Comparison of ENCODE assay signal across 8 mouse cellular contexts in the genomic region with DNA sequence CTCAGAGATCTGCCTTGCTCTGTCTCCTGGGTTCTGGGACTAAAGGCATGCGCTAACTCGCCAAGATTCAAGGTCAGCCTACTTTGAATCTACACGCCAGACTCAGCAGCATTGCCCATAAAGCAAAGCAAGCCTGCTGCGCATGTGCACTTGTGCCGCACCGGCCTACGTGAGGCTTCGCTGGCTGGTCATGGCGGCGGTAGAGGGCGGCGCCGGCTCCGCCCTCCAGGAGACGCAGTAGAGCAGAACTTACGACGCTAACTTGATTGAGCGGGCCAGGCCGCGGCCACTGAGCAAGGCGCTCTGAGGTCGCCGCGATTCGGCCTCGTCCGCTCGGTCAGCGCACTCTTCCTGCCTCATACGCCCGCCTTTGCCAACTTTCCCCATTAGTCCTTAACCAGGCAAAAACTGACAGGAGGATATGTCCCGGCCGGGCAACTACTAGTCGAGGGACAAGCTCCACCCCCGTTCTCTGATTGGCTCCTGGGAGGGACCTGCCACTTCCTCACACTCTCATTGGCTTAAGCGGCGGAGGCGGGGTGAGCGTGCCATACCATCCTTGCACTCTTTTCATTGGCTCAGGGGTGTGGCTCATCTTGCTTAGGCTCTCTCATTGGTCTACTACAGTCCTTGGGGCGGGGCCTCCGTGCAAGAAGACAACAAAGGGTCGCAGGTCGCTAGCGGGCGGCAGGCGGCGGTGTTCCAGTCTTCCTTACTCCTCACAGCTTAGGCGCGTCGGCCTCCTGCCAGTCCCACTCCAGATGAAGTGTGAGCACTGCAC. TPM values are rescaled to one million over a fixed set of nuclear protein-coding genes. Genes with fewer than 3 reads are reported as not detected.
A peak's percentile ranks its signal among the peaks of the same experiment; 100 is the strongest.
DNase-seq lines count a peak whose midpoint lies in the region; ATAC-seq and TF ChIP-seq lines count a peak whose summit lies in the region.

A gene (plus strand): TSS at position 690 of the 781 bp plus-strand sequence.

- no peaks in the 10 kb centered on the region for H3K27me3 ChIP-seq in forebrain, embryonic 10.5 days (ENCODE audit: poor library complexity, severe bottlenecking)
- no peaks in the 10 kb centered on the region for H3K27me3 ChIP-seq in heart, embryonic 15.5 days
- no peaks in the 10 kb centered on the region for H3K27me3 ChIP-seq in liver, embryonic 14.5 days (ENCODE audit: control insufficient read depth, insufficient read depth, low read length)
- no peaks in the 10 kb centered on the region for H3K27me3 ChIP-seq in neural tube, embryonic 11.5 days (ENCODE audit: control insufficient read depth, insufficient read depth, low read length)
- no peaks in the 10 kb centered on the region for H3K27me3 ChIP-seq in stomach, postnatal 0 days (ENCODE audit: control insufficient read depth, insufficient read depth, low read length)

- H3K4me1 ChIP-seq in forebrain, embryonic 10.5 days = peaks cover 33% of the 10 kb centered on the region
- H3K4me1 ChIP-seq in heart, embryonic 15.5 days (replicated peaks) = peaks cover 38% of the 10 kb centered on the region
- peaks cover 39 to 53% of the 10 kb centered on the region in 2 experiments for H3K4me1 ChIP-seq in liver, embryonic 14.5 days (replicated peaks; ENCODE audit: control insufficient read depth in 2 of 2, insufficient read depth in 2 of 2, low read length in 1 of 2)
- peaks cover 16% of the 10 kb centered on the region for H3K4me1 ChIP-seq in neural tube, embryonic 11.5 days (ENCODE audit: control insufficient read depth, insufficient read depth, low read length)
- H3K4me1 ChIP-seq in stomach, postnatal 0 days (replicated peaks; ENCODE audit: control insufficient read depth, insufficient read depth) = no peaks in the 10 kb centered on the region

- WGBS in forebrain, embryonic 10.5 days = under 1% methylated on average over 50 of the region's 50 CpGs
- under 1% methylated on average over 50 of the region's 50 CpGs for WGBS in heart, embryonic 15.5 days
- WGBS in liver, embryonic 14.5 days (ENCODE audit: insufficient replicate concordance) = under 1% methylated on average over 50 of the region's 50 CpGs
- under 1% methylated on average over 50 of the region's 50 CpGs for WGBS in neural tube, embryonic 11.5 days
- under 1% methylated on average over 50 of the region's 50 CpGs for WGBS in stomach, postnatal 0 days

- H3K4me2 ChIP-seq in heart, embryonic 15.5 days = peak within 1 kb of the TSS; percentile 64
- peak within 1 kb of the TSS; percentile 81 for H3K4me2 ChIP-seq in liver, embryonic 14.5 days (ENCODE audit: low read depth)
- H3K4me2 ChIP-seq in neural tube, embryonic 11.5 days (ENCODE audit: low read depth) = peak within 1 kb of the TSS; percentile 61
- peak within 1 kb of the TSS; percentile 80 for H3K4me2 ChIP-seq in stomach, postnatal 0 days (replicated peaks; ENCODE audit: low read depth)

- peak within 1 kb of the TSS; percentile 78 for H3K4me3 ChIP-seq in forebrain, embryonic 10.5 days
- H3K4me3 ChIP-seq in heart, embryonic 15.5 days = peak within 1 kb of the TSS; percentile 85
- H3K4me3 ChIP-seq in liver, embryonic 14.5 days (ENCODE audit: insufficient read depth in 1 of 2, low read depth in 2 of 2, low read length in 2 of 2) = peak within 1 kb of the TSS; percentile 87 to 88
- H3K4me3 ChIP-seq in neural tube, embryonic 11.5 days (ENCODE audit: low read depth, low read length) = peak within 1 kb of the TSS; percentile 76
- peak within 1 kb of the TSS; percentile 75 for H3K4me3 ChIP-seq in stomach, postnatal 0 days (ENCODE audit: low read depth, low read length)

- peak; percentile 98 for DNase-seq in CD8-positive naive resting alpha-beta T cell, adult 2 months (ENCODE audit: low read depth in 2 of 2, low spot score in 2 of 2)
- peak; percentile 99 for DNase-seq in c-Kit-positive CD71-negative TER-119-negative erythroid progenitor cells, embryonic 14.5 days (ENCODE audit: low read depth)
- peak; percentile 98 for DNase-seq in forebrain, embryonic 10.5 days (ENCODE audit: extremely low spot score, low spot score)
- DNase-seq in kidney, postnatal 25 days = peak; percentile 100
- peak; percentile 100 for DNase-seq in liver, embryonic 14.5 days (ENCODE audit: low read depth in 3 of 3, low spot score in 3 of 3)
- DNase-seq in neural tube, embryonic 11.5 days (ENCODE audit: low spot score) = peak; percentile 99
- DNase-seq in stomach, postnatal 0 days (ENCODE audit: low spot score) = peak; percentile 99

- peak within 1 kb of the TSS; percentile 99 for H3K27ac ChIP-seq in forebrain, embryonic 10.5 days
- peak within 1 kb of the TSS; percentile 100 for H3K27ac ChIP-seq in heart, embryonic 15.5 days
- H3K27ac ChIP-seq in liver, embryonic 14.5 days = peak within 1 kb of the TSS; percentile 92
- H3K27ac ChIP-seq in neural tube, embryonic 11.5 days (ENCODE audit: low read depth, low read length) = peak within 1 kb of the TSS; percentile 97
- peak within 1 kb of the TSS; percentile 99 for H3K27ac ChIP-seq in stomach, postnatal 0 days (replicated peaks)

- no peaks in the 10 kb centered on the region for H3K9me3 ChIP-seq in forebrain, embryonic 10.5 days
- H3K9me3 ChIP-seq in heart, embryonic 15.5 days (replicated peaks) = no peaks in the 10 kb centered on the region
- no peaks in the 10 kb centered on the region for H3K9me3 ChIP-seq in liver, embryonic 14.5 days (ENCODE audit: control insufficient read depth, low read length)
- no peaks in the 10 kb centered on the region for H3K9me3 ChIP-seq in neural tube, embryonic 11.5 days (ENCODE audit: control insufficient read depth, low read length)
- H3K9me3 ChIP-seq in stomach, postnatal 0 days (ENCODE audit: control insufficient read depth, low read length) = no peaks in the 10 kb centered on the region

- H3K9ac ChIP-seq in heart, embryonic 15.5 days = peak within 1 kb of the TSS; percentile 81
- peak within 1 kb of the TSS; percentile 89 for H3K9ac ChIP-seq in liver, embryonic 14.5 days (replicated peaks)
- peak within 1 kb of the TSS; percentile 83 for H3K9ac ChIP-seq in neural tube, embryonic 11.5 days (ENCODE audit: low read length)
- H3K9ac ChIP-seq in stomach, postnatal 0 days (ENCODE audit: low read length) = peak within 1 kb of the TSS; percentile 83

- H3K36me3 ChIP-seq in forebrain, embryonic 10.5 days (replicated peaks) = peaks cover 30% of the 10 kb centered on the region
- H3K36me3 ChIP-seq in heart, embryonic 15.5 days = peaks cover 19% of the 10 kb centered on the region
- peaks cover 29% of the 10 kb centered on the region for H3K36me3 ChIP-seq in liver, embryonic 14.5 days (replicated peaks; ENCODE audit: control insufficient read depth, insufficient read depth, low read depth)
- H3K36me3 ChIP-seq in neural tube, embryonic 11.5 days (ENCODE audit: control insufficient read depth, insufficient read depth, low read length) = peaks cover 2% of the 10 kb centered on the region
- H3K36me3 ChIP-seq in stomach, postnatal 0 days (ENCODE audit: control insufficient read depth, insufficient read depth, low read length) = peaks cover 3% of the 10 kb centered on the region

- peak; percentile 99 for ATAC-seq in heart, embryonic 15.5 days (replicated peaks; ENCODE audit: insufficient number of reproducible peaks, insufficient read depth, low FRiP score, low read depth)
- ATAC-seq in liver, embryonic 14.5 days (ENCODE audit: insufficient read depth) = peak; percentile 93
- peak; percentile 100 for ATAC-seq in neural tube, embryonic 11.5 days (ENCODE audit: insufficient read depth, low FRiP score, low TSS enrichment)
- ATAC-seq in stomach, postnatal 0 days (ENCODE audit: low FRiP score, low TSS enrichment) = peak; percentile 99

- TF ChIP-seq EP300 in liver, embryonic 14.5 days (IDR thresholded peaks at IDR 0.05; ENCODE audit: low read depth) = peak; percentile 65
- peak; percentile 41 for TF ChIP-seq EP300 in stomach, postnatal 0 days (optimal IDR thresholded peaks at IDR 0.05)

- TF ChIP-seq CTCF in liver, embryonic 14.5 days (IDR thresholded peaks at IDR 0.05; ENCODE audit: low read depth) = peak; percentile 86
- peak; percentile 82 for TF ChIP-seq CTCF in stomach, postnatal 0 days (IDR thresholded peaks at IDR 0.05; ENCODE audit: low read depth)

RNA-seq across cellular contexts. Expression of the gene that starts here (rescaled TPM):
- polyA plus RNA-seq in forebrain, embryonic 10.5 days (2016; fragmentation: Nextera tagmentation; extraction: Ambion mirVana) = 48.0 and 50.6 TPM in 2 replicates
- polyA plus RNA-seq in heart, embryonic 15.5 days (2015; fragmentation: Nextera tagmentation; extraction: Ambion mirVana) = 52.4 and 65.6 TPM in 2 replicates
- 27.9 and 46.6 TPM in 2 replicates for polyA plus RNA-seq in liver, embryonic 14.5 days (2012; rRNA removed)
- polyA plus RNA-seq in liver, embryonic 14.5 days (2014; fragmentation: Nextera tagmentation; extraction: Ambion mirVana) = 108 and 110 TPM in 2 replicates
- 77.8 and 87.0 TPM in 2 replicates for polyA plus RNA-seq in neural tube, embryonic 11.5 days (2014; fragmentation: Nextera tagmentation; extraction: Ambion mirVana)
- 19.3 and 19.8 TPM in 2 replicates for polyA plus RNA-seq in stomach, postnatal 0 days (2015; fragmentation: Nextera tagmentation; extraction: Ambion mirVana)

Comparison
In these comparisons a context has a peak if more than half of its experiments do, and no peak if none do; other contexts are left out.
1. Peak in every context shown above with its lines: DNase-seq, ATAC-seq, H3K4me3 ChIP-seq and H3K27ac ChIP-seq.